Mouse (Mus musculus) kidney, adult 2 months (tissue): ENCODE results near the gene Csnk1g1.

ENCODE experiments used
- CTCF ChIP-seq: fragments of 200-500 bp; conservative IDR thresholded peaks from 2 replicates; pipeline ENCODE4 v1.5.1; 2011; ENCODE audit warnings: low read depth, mild to moderate bottlenecking, control low read depth, low read length, moderate library complexity, mixed read lengths; ENCODE audit not compliant: insufficient read depth, insufficient read length
- POLR2A ChIP-seq: fragments of 200-500 bp; IDR thresholded peaks from one replicate; pipeline ENCODE4 v1.6.1; 2011; ENCODE audit warnings: low read depth, low read length, control low read depth

- TF ChIP-seq POLR2A, result no peak
- TF ChIP-seq CTCF, result no peak
These were observed 151.6 kb downstream of the Csnk1g1 start for GRCm38 (mm10) chr9:66060308-66060647.
